Mouse (Mus musculus) heart, embryonic 12.5 days (tissue): ENCODE measurements around the gene Pygo1. TPM values are rescaled to one million over a fixed set of nuclear protein-coding genes. Genes with fewer than 3 reads are reported as not detected.

Source experiments
- ATAC-seq: fragments of 200-750 bp; cut with Nextera tagmentation; 2 replicates; pipeline ENCODE4 v1.8.0; 2017; ENCODE audit warnings: moderate TSS enrichment, moderate library complexity; ENCODE audit not compliant: insufficient number of reproducible peaks, low FRiP score
- H3K27ac ChIP-seq: fragments of 300-500 bp; sonication (generic); 2 replicates; pipeline ENCODE4 v1.5.1; 2016; ENCODE audit warnings: mild to moderate bottlenecking, moderate library complexity; ENCODE audit not compliant: poor library complexity, severe bottlenecking
- H3K27me3 ChIP-seq: fragments of 300-500 bp; sonication (generic); replicated peaks from 2 replicates; pipeline ENCODE4 v1.6.1; 2016; ENCODE audit warnings: mild to moderate bottlenecking, moderate library complexity
- H3K36me3 ChIP-seq: fragments of 300-500 bp; sonication (generic); 2 replicates; pipeline ENCODE4 v1.6.1; 2016; ENCODE audit warnings: mild to moderate bottlenecking, moderate library complexity
- H3K4me1 ChIP-seq: fragments of 300-500 bp; sonication (generic); replicated peaks from 2 replicates; pipeline ENCODE4 v1.6.1; 2016; ENCODE audit warnings: mild to moderate bottlenecking
- H3K4me2 ChIP-seq: fragments of 300-500 bp; sonication (generic); 2 replicates; pipeline ENCODE4 v1.6.1; 2016; ENCODE audit warnings: mild to moderate bottlenecking, moderate library complexity
- H3K4me3 ChIP-seq: fragments of 300-500 bp; sonication (generic); 2 replicates; pipeline ENCODE4 v1.5.1; 2016; ENCODE audit warnings: mild to moderate bottlenecking
- H3K9ac ChIP-seq: fragments of 300-500 bp; sonication (generic); 2 replicates; pipeline ENCODE4 v1.6.1; 2016; ENCODE audit warnings: mild to moderate bottlenecking, moderate library complexity
- H3K9me3 ChIP-seq: fragments of 300-500 bp; sonication (generic); replicated peaks from 2 replicates; pipeline ENCODE4 v1.6.1; 2016; ENCODE audit warnings: mild to moderate bottlenecking, moderate library complexity
- WGBS: fragments of 180-500 bp; shearing (Covaris S2); methylation state at CpG from one replicate; pipeline ENCODE4 v1.1.7; 2016; 5-methylcytosine and 5-hydroxymethylcytosine counted together
- polyA plus RNA-seq: library from polyadenylated mRNA; unstranded; fragments of >200 nt; fragmentation: Nextera tagmentation; extraction: Ambion mirVana; gene quantifications from 2 replicates; pipeline ENCODE4 v1.2.1, GENCODE M21; 2016

Gene Pygo1
- polyA plus RNA-seq, result 2.9 and 3.0 TPM in 2 replicates

DNA sequence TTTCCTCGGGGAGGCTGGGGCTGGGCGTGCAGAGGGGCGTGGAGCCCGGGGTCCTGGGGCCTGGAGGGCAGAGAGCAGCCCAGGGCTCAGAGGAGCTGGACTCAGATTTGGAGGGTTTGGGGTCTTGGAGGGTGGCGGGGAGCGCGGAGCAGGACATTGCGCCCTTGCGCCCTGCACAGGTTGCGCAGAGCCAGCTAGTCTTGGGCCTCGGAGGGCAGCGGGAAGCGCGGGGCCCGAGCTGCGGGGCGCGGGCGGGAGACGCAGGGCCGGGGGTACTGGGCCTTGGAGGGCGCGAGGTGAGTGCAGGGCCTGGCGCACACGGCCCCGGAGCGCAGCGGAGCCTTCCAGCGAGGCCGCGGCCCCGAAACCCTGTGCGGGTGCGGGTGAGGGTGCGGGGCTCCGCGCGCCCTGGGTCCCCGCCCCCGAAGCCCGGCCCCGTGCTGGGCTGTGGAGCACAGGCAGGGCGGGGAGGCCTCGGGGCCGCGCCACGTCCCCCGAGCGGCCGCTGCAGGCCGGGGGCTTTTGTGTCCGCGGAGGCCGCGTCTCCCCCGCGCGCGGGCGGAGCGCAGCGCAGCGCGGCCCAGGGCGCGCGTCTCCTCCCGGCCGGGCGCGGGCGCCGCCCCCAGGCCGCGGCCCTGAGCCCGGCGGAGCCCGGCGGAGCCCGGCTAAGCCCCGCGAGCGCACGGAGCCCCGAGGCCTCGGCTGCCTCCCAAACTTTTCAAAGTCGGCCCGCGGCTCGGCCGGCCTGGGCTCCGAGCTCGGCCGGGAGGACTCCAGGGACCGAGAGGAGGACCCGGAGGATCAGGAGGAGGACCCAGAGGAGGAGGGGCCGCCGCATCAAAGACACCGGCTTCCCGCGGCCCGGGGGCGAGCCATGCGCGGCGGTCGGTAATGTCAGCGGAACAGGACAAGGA is at the start of gene Pygo1:
TSS of gene Pygo1 (plus strand) at position 625 of the 914 bp plus-strand sequence.
- H3K9me3 ChIP-seq, result no peaks in the 10 kb centered on the region
- under 1% methylated on average over 104 of the region's 108 CpGs for whole genome bisulfite sequencing
- peaks cover 39% of the 10 kb centered on the region for H3K27me3 ChIP-seq
- H3K27ac ChIP-seq, result peak within 1 kb of the TSS; percentile 46; the same call in 1 of the 2 replicates
- no peaks in the 10 kb centered on the region for H3K36me3 ChIP-seq
- peak within 1 kb of the TSS; percentile 93 for H3K9ac ChIP-seq
- H3K4me2 ChIP-seq, result peak within 1 kb of the TSS; percentile 96
- peaks cover 6% of the 10 kb centered on the region; the same call in 1 of the 2 replicates for H3K4me1 ChIP-seq
- H3K4me3 ChIP-seq, result peak within 1 kb of the TSS; percentile 91
- peak; percentile 79 for ATAC-seq

GRCm38 (mm10) chr9:72875878-72876277 is 49.6 kb upstream of the Pygo1 start:
- Histone ChIP-seq H3K4me3 (no peak overlapping the region), H3K4me2 (no peak overlapping the region), H3K27ac (no peak overlapping the region), H3K9me3 (no peaks in the 10 kb centered on the region), H3K36me3 (no peaks in the 10 kb centered on the region), H3K4me1 (peaks cover 38% of the 10 kb centered on the region), H3K27me3 (no peaks in the 10 kb centered on the region), H3K9ac (no peak overlapping the region)
- WGBS, result 91% methylated on average over 2 of the region's 2 CpGs
- ATAC-seq, result no peak

- Histone ChIP-seq H3K27ac (no peak overlapping the region), H3K4me3 (no peak overlapping the region), H3K9ac (no peak overlapping the region), H3K4me2 (no peak overlapping the region), H3K9me3 (no peaks in the 10 kb centered on the region), H3K27me3 (no peaks in the 10 kb centered on the region), H3K36me3 (no peaks in the 10 kb centered on the region), H3K4me1 (peaks cover 33% of the 10 kb centered on the region)
- 49% methylated on average over 11 of the region's 11 CpGs for WGBS
- ATAC-seq, result no peak
Observed at GRCm38 (mm10) chr9:72877905-72878304, 47.5 kb upstream of the Pygo1 start.

DNA sequence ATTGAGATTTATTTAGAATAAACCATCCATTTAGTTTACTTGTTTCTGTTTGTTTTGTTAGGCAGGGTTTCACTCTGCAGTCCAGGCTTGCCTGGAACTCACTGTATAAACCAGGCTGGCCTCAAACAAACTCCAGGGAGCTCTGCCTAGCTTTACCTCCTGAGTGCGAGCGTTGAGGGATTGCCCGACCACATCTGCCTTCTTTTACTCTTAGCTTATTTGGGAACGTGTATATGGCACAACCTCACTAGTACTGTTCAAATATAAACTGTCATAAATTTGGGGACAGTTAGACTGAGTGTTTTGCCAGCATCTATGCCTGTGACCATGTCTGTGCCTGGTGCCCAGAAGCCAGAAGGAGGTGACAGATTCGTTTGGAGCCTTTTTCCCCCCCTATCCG is 46.8 kb upstream of the Pygo1 start:
- H3K27me3 ChIP-seq, result no peaks in the 10 kb centered on the region
- ATAC-seq, result no peak
- no peak overlapping the region for H3K27ac ChIP-seq
- WGBS, result 57% methylated on average over 6 of the region's 6 CpGs
- H3K4me3 ChIP-seq, result no peak overlapping the region
- H3K9ac ChIP-seq, result no peak overlapping the region
- peaks cover 33% of the 10 kb centered on the region for H3K4me1 ChIP-seq
- no peak overlapping the region for H3K4me2 ChIP-seq
- no peaks in the 10 kb centered on the region for H3K9me3 ChIP-seq
- H3K36me3 ChIP-seq, result no peaks in the 10 kb centered on the region

DNA sequence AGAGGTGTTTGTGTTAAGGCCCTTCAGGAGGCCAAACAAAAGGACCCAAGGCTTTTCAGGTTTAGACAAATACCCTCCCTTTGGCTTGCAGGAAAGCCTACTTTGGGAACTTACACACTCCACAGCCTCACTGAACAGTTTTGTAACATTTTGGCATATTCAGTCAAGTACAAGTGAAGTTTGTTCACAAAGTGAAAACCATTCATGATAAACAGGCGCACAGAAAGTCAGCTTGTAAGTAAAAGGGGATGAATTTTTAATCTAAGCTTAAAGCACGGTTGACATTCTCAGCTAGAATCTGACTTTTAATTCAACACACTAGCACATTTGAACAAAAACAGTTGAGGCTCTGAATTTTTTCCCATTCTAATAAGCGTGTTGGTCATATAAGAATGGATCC is 45.8 kb upstream of the Pygo1 start:
- Histone ChIP-seq H3K4me2 (no peak overlapping the region), H3K27ac (peak overlapping the region; percentile 10; the same call in 1 of the 2 replicates), H3K9ac (no peak overlapping the region), H3K4me1 (peaks cover 33% of the 10 kb centered on the region), H3K9me3 (no peaks in the 10 kb centered on the region), H3K27me3 (no peaks in the 10 kb centered on the region), H3K36me3 (no peaks in the 10 kb centered on the region), H3K4me3 (no peak overlapping the region)
- WGBS, result 80% methylated on average over 3 of the region's 3 CpGs
- ATAC-seq, result no peak

DNA sequence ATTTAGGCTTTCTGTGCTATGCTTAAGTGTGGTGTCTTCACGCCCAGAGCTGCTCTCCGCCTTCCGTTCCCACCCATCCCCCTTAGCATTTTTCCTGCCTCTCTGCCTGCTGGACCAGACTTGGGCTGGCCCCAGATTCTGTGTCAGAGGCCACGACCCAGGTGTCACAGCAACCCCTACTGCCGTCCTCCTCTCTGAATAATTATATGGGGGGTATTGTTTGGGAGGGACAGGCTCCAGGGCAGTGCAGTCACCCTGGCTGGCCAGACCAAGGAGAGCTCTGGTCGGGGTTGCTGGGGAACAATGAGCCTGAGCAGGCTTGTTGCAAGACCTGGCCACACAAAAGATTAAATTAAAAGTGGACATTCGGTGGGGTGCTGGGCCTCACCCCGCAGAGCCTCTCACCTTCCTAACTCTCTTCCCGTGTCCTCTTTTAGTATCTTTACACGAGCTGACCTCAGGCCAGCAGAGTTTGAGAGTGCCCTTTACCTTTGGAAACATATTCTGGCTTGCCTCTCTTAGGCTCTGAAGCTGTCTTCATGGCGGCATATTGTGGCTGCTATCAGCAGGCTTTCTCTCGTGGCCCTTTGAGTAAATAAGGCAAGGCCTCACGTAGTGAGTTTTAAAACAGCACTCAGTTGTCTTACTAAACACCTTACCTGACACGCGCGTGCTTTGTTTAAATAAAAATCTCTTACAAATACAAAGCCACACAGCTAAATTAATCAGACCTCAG is 45.1 kb upstream of the Pygo1 start:
- ATAC-seq, result peak; percentile 37
- Histone ChIP-seq H3K27ac (peak overlapping the region; percentile 85), H3K27me3 (no peaks in the 10 kb centered on the region)

GRCm38 (mm10) chr9:72881026-72881768 is 44.2 kb upstream of the Pygo1 start:
- peaks cover 31% of the 10 kb centered on the region for H3K4me1 ChIP-seq

More for the DNA sequence above, 45.1 kb upstream of the Pygo1 start:
- no peak overlapping the region for H3K4me3 ChIP-seq
- H3K4me2 ChIP-seq, result peak overlapping the region; percentile 36
- H3K4me1 ChIP-seq, result peaks cover 31% of the 10 kb centered on the region
- WGBS, result 31% methylated on average over 16 of the region's 16 CpGs
- H3K9ac ChIP-seq, result peak overlapping the region; percentile 32
- H3K9me3 ChIP-seq, result no peaks in the 10 kb centered on the region
- H3K36me3 ChIP-seq, result no peaks in the 10 kb centered on the region

GRCm38 (mm10) chr9:72883940-72884339 is 41.5 kb upstream of the Pygo1 start:
- H3K36me3 ChIP-seq, result no peaks in the 10 kb centered on the region
- H3K9ac ChIP-seq, result no peak overlapping the region
- 15% methylated on average over 3 of the region's 3 CpGs for WGBS
- no peaks in the 10 kb centered on the region for H3K27me3 ChIP-seq
- ATAC-seq, result no peak
- peaks cover 23% of the 10 kb centered on the region for H3K4me1 ChIP-seq
- no peaks in the 10 kb centered on the region for H3K9me3 ChIP-seq
- H3K4me2 ChIP-seq, result no peak overlapping the region
- no peak overlapping the region for H3K27ac ChIP-seq
- H3K4me3 ChIP-seq, result no peak overlapping the region

More at GRCm38 (mm10) chr9:72881026-72881768, 44.2 kb upstream of the Pygo1 start:
- Histone ChIP-seq H3K9ac (peak overlapping the region; percentile 32; the same call in 1 of the 2 replicates), H3K9me3 (no peaks in the 10 kb centered on the region), H3K27me3 (no peaks in the 10 kb centered on the region), H3K4me2 (peak overlapping the region; percentile 25), H3K36me3 (no peaks in the 10 kb centered on the region), H3K27ac (peak overlapping the region; percentile 85), H3K4me3 (no peak overlapping the region)
- ATAC-seq, result peak; percentile 56; the same call in 1 of the 2 replicates
- WGBS, result 39% methylated on average over 15 of the region's 15 CpGs

DNA sequence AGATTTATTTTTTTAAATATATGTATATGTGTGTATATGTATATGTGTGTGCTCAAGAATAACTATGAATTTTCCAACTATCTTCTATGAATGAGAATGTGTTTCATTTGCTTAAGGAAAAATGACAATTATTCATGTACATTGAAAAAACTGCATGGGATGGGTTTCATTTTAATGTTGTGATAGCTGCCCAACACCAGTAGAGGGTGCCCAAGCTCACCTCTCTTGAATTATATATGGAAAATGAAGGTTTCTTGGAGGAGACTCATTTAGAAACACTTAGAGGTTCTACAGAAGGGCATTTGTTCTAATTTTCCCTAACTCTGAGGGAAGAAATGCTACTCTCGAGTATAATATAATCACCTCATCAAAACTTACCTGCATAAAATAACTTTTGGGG is 35.7 kb upstream of the Pygo1 start:
- Histone ChIP-seq H3K4me3 (no peak overlapping the region), H3K9ac (no peak overlapping the region), H3K27me3 (no peaks in the 10 kb centered on the region), H3K27ac (no peak overlapping the region), H3K4me2 (no peak overlapping the region), H3K4me1 (no peaks in the 10 kb centered on the region), H3K9me3 (peaks cover 1% of the 10 kb centered on the region; the same call in 1 of the 2 replicates), H3K36me3 (peaks cover 32% of the 10 kb centered on the region)
- ATAC-seq, result no peak
- WGBS, result 78% methylated on average over 1 of the region's 1 CpGs

GRCm38 (mm10) chr9:72890499-72891085 is 34.9 kb upstream of the Pygo1 start:
- Histone ChIP-seq H3K9me3 (peaks cover 5% of the 10 kb centered on the region; the same call in 1 of the 2 replicates), H3K36me3 (peaks cover 41% of the 10 kb centered on the region), H3K4me2 (no peak overlapping the region), H3K27me3 (no peaks in the 10 kb centered on the region), H3K9ac (no peak overlapping the region), H3K27ac (no peak overlapping the region), H3K4me3 (no peak overlapping the region), H3K4me1 (no peaks in the 10 kb centered on the region)
- no peak for ATAC-seq
- 70% methylated on average over 10 of the region's 10 CpGs for WGBS
